In genomic region chrX:165327699-165328333, GRCm38 (mm10) we compare ENCODE assay signal across 9 mouse cellular contexts. TPM values are rescaled to one million over a fixed set of nuclear protein-coding genes. Genes with fewer than 3 reads are reported as not detected.
DNase-seq lines count a peak whose midpoint lies in the region; ATAC-seq and TF ChIP-seq lines count a peak whose summit lies in the region.
"Had no signal": no experiment of that assay in that cellular context is flagged by ENCODE, and none has a peak within 500 bp of the region (broad histone marks: within the 10 kb centered on the region; RNA-seq: fewer than 3 reads in every experiment).

No protein-coding gene starts in this region.

- no peak overlapping the region for H3K4me3 ChIP-seq in lung, embryonic 15.5 days
- no peak overlapping the region for H3K4me3 ChIP-seq in lung, adult 2 months (replicated peaks; ENCODE audit: extremely low read depth, low read depth, low read length)
- H3K4me3 ChIP-seq in forebrain, embryonic 12.5 days (replicated peaks) = peak overlapping the region; percentile 25
- peak overlapping the region; percentile 26 for H3K4me3 ChIP-seq in kidney, embryonic 15.5 days (replicated peaks)
- H3K4me3 ChIP-seq in liver, embryonic 15.5 days (replicated peaks) = no peak overlapping the region
- peak overlapping the region; percentile 27; the same call in 1 of the 2 replicates for H3K4me3 ChIP-seq in stomach, embryonic 15.5 days (replicated peaks)
- H3K4me3 ChIP-seq: megakaryocyte, embryonic 14.5 days had no signal

- peak overlapping the region; percentile 37; the same call in 1 of the 2 replicates for H3K4me2 ChIP-seq in lung, embryonic 15.5 days
- peak overlapping the region; percentile 49 for H3K4me2 ChIP-seq in forebrain, embryonic 12.5 days
- peak overlapping the region; percentile 59 for H3K4me2 ChIP-seq in kidney, embryonic 15.5 days
- H3K4me2 ChIP-seq in liver, embryonic 15.5 days = peak overlapping the region; percentile 10; the same call in 1 of the 2 replicates
- peak overlapping the region; percentile 50 for H3K4me2 ChIP-seq in stomach, embryonic 15.5 days

- DNase-seq in lung, adult 2 months = no peak
- DNase-seq in brain, embryonic 14.5 days (ENCODE audit: low read depth) = peak; percentile 75
- no peak for DNase-seq in spleen, postnatal 14 days (ENCODE audit: low spot score in 2 of 2)

- no peak overlapping the region for H3K9ac ChIP-seq in lung, embryonic 15.5 days
- no peak overlapping the region for H3K9ac ChIP-seq in forebrain, embryonic 12.5 days
- H3K9ac ChIP-seq in kidney, embryonic 15.5 days = no peak overlapping the region
- H3K9ac ChIP-seq in liver, embryonic 15.5 days = no peak overlapping the region
- H3K9ac ChIP-seq in stomach, embryonic 15.5 days = no peak overlapping the region

- no peaks in the 10 kb centered on the region for H3K4me1 ChIP-seq in lung, embryonic 15.5 days
- H3K4me1 ChIP-seq in lung, adult 2 months (ENCODE audit: control insufficient read depth, insufficient read depth, low read length) = no peaks in the 10 kb centered on the region
- no peaks in the 10 kb centered on the region for H3K4me1 ChIP-seq in forebrain, embryonic 12.5 days
- no peaks in the 10 kb centered on the region for H3K4me1 ChIP-seq in kidney, embryonic 15.5 days
- H3K4me1 ChIP-seq in liver, embryonic 15.5 days (replicated peaks) = no peaks in the 10 kb centered on the region
- no peaks in the 10 kb centered on the region for H3K4me1 ChIP-seq in stomach, embryonic 15.5 days
- H3K4me1 ChIP-seq: megakaryocyte, embryonic 14.5 days had no signal

- 22% methylated on average over 8 of the region's 9 CpGs for WGBS in lung, embryonic 15.5 days
- 21% methylated on average over 9 of the region's 9 CpGs for WGBS in lung, adult 2 months
- 8% methylated on average over 9 of the region's 9 CpGs for WGBS in forebrain, embryonic 12.5 days
- 14% methylated on average over 9 of the region's 9 CpGs for WGBS in kidney, embryonic 15.5 days
- 10% methylated on average over 9 of the region's 9 CpGs for WGBS in liver, embryonic 15.5 days (ENCODE audit: insufficient replicate concordance)
- WGBS in stomach, embryonic 15.5 days = 9% methylated on average over 9 of the region's 9 CpGs

- no peak for TF ChIP-seq POLR2A in lung, adult 2 months (IDR thresholded peaks at IDR 0.05; ENCODE audit: borderline replicate concordance, extremely low read depth, low read depth, low read length)
- TF ChIP-seq POLR2A in brain, embryonic 14.5 days (IDR thresholded peaks at IDR 0.05; ENCODE audit: borderline replicate concordance, extremely low read depth, insufficient read depth, insufficient read length, poor library complexity, severe bottlenecking) = no peak

- ATAC-seq in lung, embryonic 15.5 days (ENCODE audit: borderline replicate concordance, extremely low read depth, low FRiP score, low TSS enrichment) = no peak
- no peak for ATAC-seq in forebrain, embryonic 12.5 days (ENCODE audit: low FRiP score)
- no peak for ATAC-seq in kidney, embryonic 15.5 days (replicated peaks; ENCODE audit: low FRiP score)
- no peak for ATAC-seq in liver, embryonic 15.5 days (ENCODE audit: insufficient read depth)
- no peak for ATAC-seq in stomach, embryonic 15.5 days (ENCODE audit: insufficient read depth, low FRiP score, low read depth)

- no peaks in the 10 kb centered on the region for H3K27me3 ChIP-seq in lung, embryonic 15.5 days
- no peaks in the 10 kb centered on the region for H3K27me3 ChIP-seq in forebrain, embryonic 12.5 days
- peaks cover 3% of the 10 kb centered on the region; the same call in 1 of the 2 replicates for H3K27me3 ChIP-seq in kidney, embryonic 15.5 days
- H3K27me3 ChIP-seq in liver, embryonic 15.5 days = no peaks in the 10 kb centered on the region
- no peaks in the 10 kb centered on the region for H3K27me3 ChIP-seq in stomach, embryonic 15.5 days (replicated peaks)
- H3K27me3 ChIP-seq: megakaryocyte, embryonic 14.5 days had no signal

- no peaks in the 10 kb centered on the region for H3K36me3 ChIP-seq in lung, embryonic 15.5 days
- no peaks in the 10 kb centered on the region for H3K36me3 ChIP-seq in forebrain, embryonic 12.5 days (replicated peaks)
- no peaks in the 10 kb centered on the region for H3K36me3 ChIP-seq in kidney, embryonic 15.5 days
- H3K36me3 ChIP-seq in liver, embryonic 15.5 days (replicated peaks) = no peaks in the 10 kb centered on the region
- no peaks in the 10 kb centered on the region for H3K36me3 ChIP-seq in stomach, embryonic 15.5 days

- H3K9me3 ChIP-seq in lung, embryonic 15.5 days = no peaks in the 10 kb centered on the region
- H3K9me3 ChIP-seq in forebrain, embryonic 12.5 days = no peaks in the 10 kb centered on the region
- no peaks in the 10 kb centered on the region for H3K9me3 ChIP-seq in kidney, embryonic 15.5 days (replicated peaks)
- no peaks in the 10 kb centered on the region for H3K9me3 ChIP-seq in liver, embryonic 15.5 days (replicated peaks)
- H3K9me3 ChIP-seq in stomach, embryonic 15.5 days = no peaks in the 10 kb centered on the region
- H3K9me3 ChIP-seq: megakaryocyte, embryonic 14.5 days had no signal

- no peak overlapping the region for H3K27ac ChIP-seq in lung, embryonic 15.5 days
- H3K27ac ChIP-seq in forebrain, embryonic 12.5 days = no peak overlapping the region
- H3K27ac ChIP-seq in kidney, embryonic 15.5 days = no peak overlapping the region
- H3K27ac ChIP-seq in liver, embryonic 15.5 days (replicated peaks) = no peak overlapping the region
- no peak overlapping the region for H3K27ac ChIP-seq in stomach, embryonic 15.5 days

- no peak for TF ChIP-seq CTCF in lung, adult 2 months (IDR thresholded peaks at IDR 0.05; ENCODE audit: insufficient read depth, low read length)
- TF ChIP-seq CTCF in brain, embryonic 14.5 days (IDR thresholded peaks at IDR 0.05; ENCODE audit: borderline replicate concordance, extremely low read depth, insufficient read depth, insufficient read length) = peak; percentile 52; the same call in 1 of the 2 replicates

RNA-seq across cellular contexts. Expression of gene Glra2, which starts 0.6 kb away (rescaled TPM):
- 0.07 TPM in 1 of 2 replicates, not detected in the other for polyA plus RNA-seq in lung, embryonic 15.5 days (2015; fragmentation: Nextera tagmentation; extraction: Ambion mirVana)
- not detected in 2 replicates for polyA plus RNA-seq in lung, adult 2 months (2012; rRNA removed)
- polyA plus RNA-seq in brain, embryonic 14.5 days (2012; rRNA removed) = 29.2 and 38.3 TPM in 2 replicates
- polyA plus RNA-seq in forebrain, embryonic 12.5 days (2016; fragmentation: Nextera tagmentation; extraction: Ambion mirVana) = 3.6 and 4.8 TPM in 2 replicates
- polyA plus RNA-seq in kidney, embryonic 15.5 days (2015; fragmentation: Nextera tagmentation; extraction: Ambion mirVana) = not detected in 2 replicates
- polyA plus RNA-seq in liver, embryonic 15.5 days (2015; fragmentation: Nextera tagmentation; extraction: Ambion mirVana) = not detected in 2 replicates
- 0.09 and 0.10 TPM in 2 replicates for polyA plus RNA-seq in stomach, embryonic 15.5 days (2015; fragmentation: Nextera tagmentation; extraction: Ambion mirVana)

Comparison
In these comparisons a context has a peak if more than half of its experiments do, and no peak if none do; other contexts are left out.
1. H3K4me3 ChIP-seq: peak in forebrain, embryonic 12.5 days (single experiment), kidney, embryonic 15.5 days (single experiment) and stomach, embryonic 15.5 days (single experiment); none in lung, embryonic 15.5 days (single experiment), lung, adult 2 months (single experiment) and liver, embryonic 15.5 days (single experiment).
2. Peak in every context shown above with its lines, with median percentiles within 50 percentile points of each other: H3K4me2 ChIP-seq.